29 mouse cellular contexts compared by ENCODE assay signal in the genomic region with DNA sequence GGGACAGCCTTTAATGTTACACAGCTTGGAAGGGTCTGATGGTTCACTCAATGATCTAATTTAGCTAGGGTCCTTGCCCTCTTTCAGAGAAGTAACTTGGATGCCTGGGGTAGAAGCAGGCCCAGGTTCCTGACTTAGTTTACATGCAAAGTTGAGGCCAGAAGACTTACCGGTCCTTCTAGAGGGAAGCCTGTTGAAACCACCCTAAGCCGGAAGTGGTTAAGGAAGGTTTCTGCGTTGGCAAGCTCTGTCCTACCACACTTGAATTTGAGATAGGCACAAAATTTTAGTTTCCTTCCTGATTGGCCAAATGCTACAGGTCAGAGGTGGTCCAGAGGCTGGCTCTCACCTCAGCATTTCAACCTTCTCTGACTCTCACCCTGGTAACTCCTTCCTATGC. TPM values are rescaled to one million over a fixed set of nuclear protein-coding genes. Genes with fewer than 3 reads are reported as not detected.
DNase-seq lines count a peak whose midpoint lies in the region; ATAC-seq lines count a peak whose summit lies in the region.
"Had no signal": no experiment of that assay in that cellular context is flagged by ENCODE, and none has a peak within 500 bp of the region (broad histone marks: within the 10 kb centered on the region; RNA-seq: fewer than 3 reads in every experiment).

No protein-coding gene starts in this region.

- H3K4me1 ChIP-seq in midbrain, embryonic 11.5 days (ENCODE audit: control insufficient read depth, insufficient read depth, low read length): no peaks in the 10 kb centered on the region
- H3K4me1 ChIP-seq: embryonic facial prominence, embryonic 10.5 days; embryonic facial prominence, embryonic 13.5 days; forebrain, embryonic 13.5 days; heart, embryonic 13.5 days; hindbrain, embryonic 10.5 days; hindbrain, embryonic 13.5 days had no signal

- no peak overlapping the region for H3K9ac ChIP-seq in midbrain, embryonic 11.5 days (ENCODE audit: low read length)
- H3K9ac ChIP-seq: embryonic facial prominence, embryonic 13.5 days; forebrain, embryonic 13.5 days; heart, embryonic 13.5 days; hindbrain, embryonic 13.5 days had no signal

- 92% methylated on average over 3 of the region's 3 CpGs for WGBS in midbrain, embryonic 11.5 days

- H3K4me2 ChIP-seq in midbrain, embryonic 11.5 days: no peak overlapping the region
- H3K4me2 ChIP-seq: embryonic facial prominence, embryonic 13.5 days; forebrain, embryonic 13.5 days; heart, embryonic 13.5 days; hindbrain, embryonic 13.5 days had no signal

- no peaks in the 10 kb centered on the region for H3K9me3 ChIP-seq in midbrain, embryonic 11.5 days (ENCODE audit: control insufficient read depth, low read length)
- H3K9me3 ChIP-seq: embryonic facial prominence, embryonic 10.5 days; embryonic facial prominence, embryonic 13.5 days; forebrain, embryonic 13.5 days; heart, embryonic 13.5 days; hindbrain, embryonic 10.5 days; hindbrain, embryonic 13.5 days had no signal

- DNase-seq in heart, adult 11 months: peak; percentile 64
- DNase-seq in heart, postnatal 10 days: no peak
- peak; percentile 68 for DNase-seq in 416B (ENCODE audit: low read depth)
- DNase-seq in T-cell, adult 2 months (ENCODE audit: low spot score): peak; percentile 12
- no peak for DNase-seq in midbrain, embryonic 11.5 days (ENCODE audit: low spot score, missing footprints)
- no peak for DNase-seq in right cerebral cortex, postnatal 4 days
- no peak for DNase-seq in heart, postnatal 14 days
- DNase-seq: adrenal gland, postnatal 10 days; adrenal gland, postnatal 36 days; B cell, adult 2 months; cerebellum, adult 18-20 months; cerebellum, adult 9-10 months; cerebellum, postnatal 25 days; embryo, embryonic 11 days; gastrocnemius, adult 2 months; gastrocnemius, postnatal 25 days; heart, postnatal 36 days; kidney, adult 2 months had no signal

- H3K27me3 ChIP-seq in midbrain, embryonic 11.5 days (ENCODE audit: control insufficient read depth, insufficient read depth, low read length): no peaks in the 10 kb centered on the region
- H3K27me3 ChIP-seq: embryonic facial prominence, embryonic 13.5 days; forebrain, embryonic 13.5 days; heart, embryonic 13.5 days; hindbrain, embryonic 13.5 days had no signal

- intact Hi-C loops in heart, postnatal 10 days (cut with DNase I): no loop called here
- intact Hi-C loops in heart, postnatal 14 days (cut with DNase I): no loop called here

- no peak overlapping the region for H3K4me3 ChIP-seq in midbrain, embryonic 11.5 days (ENCODE audit: low read depth, low read length)
- H3K4me3 ChIP-seq: embryonic facial prominence, embryonic 10.5 days; embryonic facial prominence, embryonic 13.5 days; erythroblast, embryonic 14.5 days; forebrain, embryonic 13.5 days; gastrocnemius, adult 2 months; heart, embryonic 13.5 days; hindbrain, embryonic 10.5 days; hindbrain, embryonic 13.5 days had no signal

- peak; percentile 79 for ATAC-seq in megakaryocyte, adult 5-6 weeks (ENCODE audit: poor library complexity, severe bottlenecking)
- ATAC-seq in midbrain, embryonic 11.5 days (ENCODE audit: low FRiP score): no peak
- ATAC-seq: forebrain, embryonic 13.5 days; forebrain, embryonic 16.5 days; hindbrain, embryonic 16.5 days; intestine, postnatal 0 days had no signal

- H3K27ac ChIP-seq in midbrain, embryonic 11.5 days (ENCODE audit: low read depth, low read length): no peak overlapping the region
- H3K27ac ChIP-seq: embryonic facial prominence, embryonic 10.5 days; embryonic facial prominence, embryonic 13.5 days; forebrain, embryonic 13.5 days; gastrocnemius, adult 2 months; heart, embryonic 13.5 days; hindbrain, embryonic 10.5 days; hindbrain, embryonic 13.5 days had no signal

- H3K36me3 ChIP-seq in midbrain, embryonic 11.5 days (ENCODE audit: control insufficient read depth, insufficient read depth, low read length): no peaks in the 10 kb centered on the region
- H3K36me3 ChIP-seq: embryonic facial prominence, embryonic 10.5 days; embryonic facial prominence, embryonic 13.5 days; hindbrain, embryonic 10.5 days had no signal

RNA-seq across cellular contexts. Expression of gene Enpp5, which starts 9.6 kb away (rescaled TPM):
- 1 to 10 TPM; 9.2 to 9.4 TPM for total RNA-seq in heart, postnatal 10 days (2021)
- 1.2 and 1.4 TPM in 2 replicates for total RNA-seq in megakaryocyte, adult 5-6 weeks (2015)
- total RNA-seq in megakaryocyte, adult 5-6 weeks (2017): 2.2 and 4.5 TPM in 2 replicates
- 11.5 and 15.3 TPM in 2 replicates for polyA plus RNA-seq in midbrain, embryonic 11.5 days (2014; fragmentation: Nextera tagmentation; extraction: Ambion mirVana)
- total RNA-seq in heart, postnatal 14 days (2021): 10 to 100 TPM in 1 of 2 experiments, 1 to 10 TPM in 1; 9.0 to 10.3 TPM

RNA-seq across cellular contexts. Expression of gene Enpp4, which starts 17.4 kb away (rescaled TPM):
- 10 to 100 TPM; 16.6 to 16.8 TPM for total RNA-seq in heart, postnatal 10 days (2021)
- total RNA-seq in megakaryocyte, adult 5-6 weeks (2015): 2.1 and 4.2 TPM in 2 replicates
- 2.5 and 3.0 TPM in 2 replicates for total RNA-seq in megakaryocyte, adult 5-6 weeks (2017)
- polyA plus RNA-seq in midbrain, embryonic 11.5 days (2014; fragmentation: Nextera tagmentation; extraction: Ambion mirVana): 3.5 and 3.8 TPM in 2 replicates
- 10 to 100 TPM; 16.3 to 17.7 TPM for total RNA-seq in heart, postnatal 14 days (2021)

Comparison
In these comparisons a context has a peak if more than half of its experiments do, and no peak if none do; other contexts are left out.
1. DNase-seq: peak in heart, adult 11 months (single experiment), 416B (single experiment) and T-cell, adult 2 months (single experiment); none in heart, postnatal 10 days (0 of 2), midbrain, embryonic 11.5 days (single experiment), right cerebral cortex, postnatal 4 days (single experiment) and heart, postnatal 14 days (0 of 2).